Mouse (Mus musculus): ENCODE measurements at regions not wholly inside any gene's neighbourhood (a gene's known extent, or its start where the extent isn't known, plus 50 kb on each side); places are given as distances from the start of the nearest gene placed in this dataset.

GRCm38 (mm10) chr4:34259444-34259843 is 209.5 kb upstream of the Spaca1 start:
- TF ChIP-seq POLR2A (IDR thresholded peaks at IDR 0.05; ENCODE audit: low read depth, low read length), result no peak
- TF ChIP-seq CTCF (conservative IDR thresholded peaks at IDR 0.05; ENCODE audit: insufficient read depth, insufficient read length, low read depth, low read length), result no peak

Measured in kidney, adult 2 months (tissue).